Mouse (Mus musculus) hindbrain, embryonic 10.5 days (tissue): Measurements from ENCODE around the gene Hmga2. TPM values are rescaled to one million over a fixed set of nuclear protein-coding genes. Genes with fewer than 3 reads are reported as not detected.
"Not testable (repeated sequence)": the region's sequence is repeated elsewhere in the genome, so short reads cannot be mapped to it uniquely, and the experiment has no call there.

ENCODE experiments used
- DNase-seq: peaks from one replicate; pipeline ENCODE4 v3.0.0-alpha.2; 2017; ENCODE audit warnings: low spot score
- H3K27ac ChIP-seq: fragments of 300-500 bp; sonication (generic); 2 replicates; pipeline ENCODE4 v1.5.1; 2016; ENCODE audit warnings: mild to moderate bottlenecking, moderate library complexity
- H3K27me3 ChIP-seq: fragments of 300-500 bp; sonication (generic); 2 replicates; pipeline ENCODE4 v1.6.1; 2016; ENCODE audit warnings: mild to moderate bottlenecking; ENCODE audit not compliant: poor library complexity, insufficient read depth, severe bottlenecking
- H3K36me3 ChIP-seq: fragments of 300-500 bp; sonication (generic); 2 replicates; pipeline ENCODE4 v1.6.1; 2016; ENCODE audit warnings: mild to moderate bottlenecking, moderate library complexity
- H3K4me1 ChIP-seq: fragments of 300-500 bp; sonication (generic); replicated peaks from 2 replicates; pipeline ENCODE4 v1.6.1; 2016; ENCODE audit warnings: mild to moderate bottlenecking
- H3K4me3 ChIP-seq: fragments of 300-500 bp; sonication (generic); 2 replicates; pipeline ENCODE4 v1.5.1; 2016; ENCODE audit warnings: mild to moderate bottlenecking, moderate library complexity
- H3K9me3 ChIP-seq: fragments of 300-500 bp; sonication (generic); 2 replicates; pipeline ENCODE4 v1.6.1; 2016; ENCODE audit warnings: mild to moderate bottlenecking, moderate library complexity
- WGBS: fragments of 180-500 bp; shearing (Covaris S2); methylation state at CpG from one replicate; pipeline ENCODE4 v1.1.7; 2016; 5-methylcytosine and 5-hydroxymethylcytosine counted together
- microRNA counts: library from miRNA; unstranded; fragments of <30 nt; microRNA quantifications from one replicate; lab custom pipeline; 2017
- polyA plus RNA-seq: library from polyadenylated mRNA; unstranded; fragments of >200 nt; fragmentation: Nextera tagmentation; extraction: Ambion mirVana; gene quantifications from 2 replicates; pipeline ENCODE4 v1.2.1, GENCODE M21; 2016

The Hmga2 gene
- polyA plus RNA-seq, 1 experiment from 2014 or later: 30.6 TPM

GRCm38 (mm10) chr10:120339324-120339723 lies 136.9 kb downstream of the Hmga2 start:
- H3K4me3 ChIP-seq: no peak overlapping the region
- no peak for DNase-seq
- H3K4me1 ChIP-seq: peaks cover 19% of the 10 kb centered on the region
- H3K27me3 ChIP-seq: no peaks in the 10 kb centered on the region
- H3K36me3 ChIP-seq: no peaks in the 10 kb centered on the region
- 49% methylated on average over 4 of the region's 4 CpGs for WGBS
- peak overlapping the region; percentile 53 for H3K27ac ChIP-seq
- no peaks in the 10 kb centered on the region for H3K9me3 ChIP-seq

DNA sequence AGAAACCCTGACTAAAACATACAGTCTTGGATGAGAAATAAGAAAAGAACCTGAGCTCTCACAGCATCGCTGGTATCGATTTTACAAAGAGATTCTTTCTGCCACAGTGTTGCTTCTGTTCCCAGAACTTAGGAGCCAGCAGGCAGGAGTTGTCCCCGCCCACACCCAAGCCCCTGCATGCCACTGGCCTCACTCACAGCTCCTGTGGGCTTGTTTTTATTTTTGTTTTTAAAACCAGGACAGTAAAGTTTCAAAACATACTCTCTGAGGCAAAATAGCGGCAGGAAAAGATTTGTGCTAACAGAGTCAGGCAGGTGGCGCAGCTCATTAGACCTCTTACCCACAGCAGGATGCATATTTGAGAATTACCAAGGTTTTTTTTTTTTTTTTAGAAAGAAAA lies 137.4 kb downstream of the Hmga2 start:
- H3K4me3 ChIP-seq: no peak overlapping the region
- 53% methylated on average over 5 of the region's 5 CpGs for WGBS
- no peak overlapping the region for H3K27ac ChIP-seq
- no peaks in the 10 kb centered on the region for H3K9me3 ChIP-seq
- peaks cover 15% of the 10 kb centered on the region for H3K4me1 ChIP-seq
- no peaks in the 10 kb centered on the region for H3K36me3 ChIP-seq
- no peak for DNase-seq
- H3K27me3 ChIP-seq: no peaks in the 10 kb centered on the region

- not testable (repeated sequence) for H3K36me3 ChIP-seq, H3K4me3 ChIP-seq, H3K27ac ChIP-seq, H3K9me3 ChIP-seq, DNase-seq, H3K27me3 ChIP-seq
- 94% methylated on average over 1 of the region's 1 CpGs for WGBS
- peaks cover 15% of the 10 kb centered on the region for H3K4me1 ChIP-seq
Observed at GRCm38 (mm10) chr10:120338431-120338830, 137.8 kb downstream of the Hmga2 start.

- DNase-seq: no peak
- no peak overlapping the region for H3K27ac ChIP-seq
- WGBS: 92% methylated on average over 14 of the region's 14 CpGs
- no peaks in the 10 kb centered on the region for H3K36me3 ChIP-seq
- no peak overlapping the region for H3K4me3 ChIP-seq
- 0 out of 2 replicates have a peak, but pooled peaks cover 3% of the 10 kb centered on the region for H3K4me1 ChIP-seq
- H3K27me3 ChIP-seq: no peaks in the 10 kb centered on the region
- H3K9me3 ChIP-seq: 0 out of 2 replicates have a peak, but pooled peaks cover 2% of the 10 kb centered on the region
Observed at GRCm38 (mm10) chr10:120327946-120328345, 148.3 kb downstream of the Hmga2 start.

DNA sequence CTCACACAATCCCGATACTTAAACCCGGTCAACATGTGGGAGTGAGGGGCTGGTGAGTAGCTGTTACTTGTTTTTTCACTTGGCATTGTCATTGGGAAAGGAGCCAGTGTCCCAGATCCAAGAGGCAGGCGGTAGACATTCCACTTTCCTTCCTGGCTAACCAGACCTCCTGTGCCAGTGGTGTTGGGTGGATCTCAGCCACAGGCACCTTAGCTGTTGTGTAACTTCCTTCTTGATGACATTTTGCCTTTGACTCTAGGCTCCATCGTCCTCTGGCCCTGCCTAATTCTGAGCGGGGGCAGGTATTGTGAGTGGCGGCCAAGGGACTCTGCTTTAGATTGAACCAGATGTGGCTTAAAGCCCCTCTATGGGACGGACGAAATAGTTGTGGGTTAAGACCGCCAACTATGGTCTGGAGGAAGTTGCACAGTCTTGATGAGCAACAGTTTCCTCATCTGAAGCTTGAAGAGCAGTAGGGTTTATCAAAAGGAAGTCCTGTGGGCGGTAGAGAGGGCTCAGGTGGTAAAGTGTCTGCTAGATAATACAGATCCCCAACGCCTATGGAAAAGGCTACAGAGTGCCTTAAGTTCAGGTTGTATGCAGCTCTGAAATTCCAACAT lies 152.6 kb downstream of the Hmga2 start:
- 0 out of 2 replicates have a peak, but pooled peaks cover 3% of the 10 kb centered on the region for H3K4me1 ChIP-seq
- H3K36me3 ChIP-seq: no peaks in the 10 kb centered on the region
- no peaks in the 10 kb centered on the region for H3K9me3 ChIP-seq
- 91% methylated on average over 11 of the region's 11 CpGs for WGBS
- H3K27me3 ChIP-seq: no peaks in the 10 kb centered on the region
- no peak overlapping the region for H3K4me3 ChIP-seq
- DNase-seq: no peak
- H3K27ac ChIP-seq: no peak overlapping the region

GRCm38 (mm10) chr10:120322815-120323214 lies 153.5 kb downstream of the Hmga2 start:
- H3K4me1 ChIP-seq: no peaks in the 10 kb centered on the region
- H3K27ac ChIP-seq: no peak overlapping the region
- no peak for DNase-seq
- no peaks in the 10 kb centered on the region for H3K27me3 ChIP-seq
- H3K9me3 ChIP-seq: no peaks in the 10 kb centered on the region
- H3K4me3 ChIP-seq: no peak overlapping the region
- WGBS: 92% methylated on average over 8 of the region's 8 CpGs
- H3K36me3 ChIP-seq: no peaks in the 10 kb centered on the region

DNA sequence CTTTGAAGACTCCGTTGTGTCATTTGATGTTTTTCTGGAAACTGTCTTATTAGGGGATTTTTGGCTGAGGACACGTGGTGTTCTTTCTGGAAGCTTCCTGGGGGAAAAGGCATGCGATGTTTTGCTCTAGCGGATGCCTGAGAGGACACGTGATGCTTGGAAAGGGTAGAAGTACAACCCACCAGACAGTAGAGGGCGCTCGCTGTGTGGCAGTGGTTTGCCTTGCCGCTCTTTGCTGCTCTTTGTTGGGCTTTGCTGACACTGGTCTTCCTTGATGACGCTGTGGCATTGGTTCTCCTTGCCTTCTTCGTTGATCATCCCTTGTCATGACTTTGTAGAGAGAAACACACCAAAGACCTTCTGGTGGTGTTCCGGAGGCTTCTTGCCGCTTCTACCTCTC lies 156.7 kb downstream of the Hmga2 start:
- 91% methylated on average over 12 of the region's 12 CpGs for WGBS
- Histone ChIP-seq H3K36me3 (no peaks in the 10 kb centered on the region), H3K27me3 (no peaks in the 10 kb centered on the region), H3K4me3 (no peak overlapping the region), H3K9me3 (no peaks in the 10 kb centered on the region), H3K27ac (no peak overlapping the region), H3K4me1 (no peaks in the 10 kb centered on the region)
- DNase-seq: no peak

MicroRNAs within 50 kb of the gene (microRNA counts, 519-probe panel; counts per million panel counts)
- 1,255 counts per million, percentile 77 among the panel's probes with 10 or more counts for microRNA mmu-miR-763 (lab: Ali Mortazavi, UCI)

Other genes with a start within 250 kb of the Hmga2 start
- gene Llph, start 249.4 kb downstream of the Hmga2 start, polyA plus RNA-seq: 50.5 and 64.5 TPM in 2 replicates